Mouse (Mus musculus) E14TG2a.4 (cell line): Measurements from ENCODE around the gene Elmod2.

Experiments used
- CTCF ChIP-seq: conservative IDR thresholded peaks from 2 replicates; pipeline ENCODE4 v1.5.1; 2014; ENCODE audit warnings: low read length
- POU5F1 ChIP-seq: IDR thresholded peaks from 2 replicates; pipeline ENCODE4 v1.6.1; 2014; ENCODE audit warnings: low read length, borderline replicate concordance

GRCm38 (mm10) chr8:83300135-83300534 lies 32.2 kb downstream of the Elmod2 start:
- peak; percentile 80 for TF ChIP-seq CTCF
- no peak for TF ChIP-seq POU5F1
